Mouse (Mus musculus) layer of hippocampus, adult 8-10 months (tissue): Measurements from ENCODE around the gene Abcb8. TPM values are rescaled to one million over a fixed set of nuclear protein-coding genes. Genes with fewer than 3 reads are reported as not detected.

Source experiments
- DNase-seq, 2 experiments: peaks; one replicate each; pipeline ENCODE4 v3.0.0; 2022; ENCODE audit warnings: low spot score in 2 of 2
- total RNA-seq, 4 experiments: library from RNA; stranded (reverse); gene quantifications; 2 replicates each; pipeline ENCODE4 v1.2.4; 2022

Abcb8 gene
- total RNA-seq, 4 experiments from 2014 or later = 51.9 to 59.2 (median 56.8) TPM

DNA sequence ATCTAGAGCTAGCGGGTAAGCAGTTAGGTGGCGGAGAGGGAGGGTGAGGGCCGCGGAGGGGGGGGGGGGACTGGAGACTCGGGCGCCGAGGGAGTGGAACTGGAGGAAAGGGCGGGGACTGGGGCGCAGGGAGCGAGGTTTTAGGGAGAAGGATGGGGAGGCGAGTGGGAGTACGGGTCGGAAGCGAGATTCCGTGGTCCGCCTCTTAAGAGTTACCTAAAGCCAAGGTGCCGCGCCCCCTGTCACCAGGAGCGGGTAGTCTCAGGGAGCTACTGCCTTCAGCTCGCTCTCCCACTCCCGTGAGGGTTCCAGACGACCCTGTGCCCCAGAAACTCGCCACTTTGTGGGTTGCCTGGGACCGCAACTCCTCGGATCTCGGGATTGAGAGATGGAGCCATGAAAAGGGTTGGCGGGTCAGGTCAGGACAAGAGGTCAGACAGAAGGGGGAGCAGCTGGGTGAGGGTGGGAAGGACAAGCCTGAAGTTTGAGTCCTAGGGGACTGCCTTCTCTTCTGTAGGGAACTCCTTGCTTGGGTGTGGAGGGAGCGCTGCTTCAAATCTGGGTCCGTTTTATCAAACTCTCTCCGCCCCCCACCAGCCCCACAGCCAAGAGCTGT, 32.1 kb downstream of the Abcb8 start:
- DNase-seq = no peak

GRCm38 (mm10) chr5:24426037-24426432, 32.6 kb downstream of the Abcb8 start:
- DNase-seq = no peak

GRCm38 (mm10) chr5:24426556-24427284, 33.3 kb downstream of the Abcb8 start:
- no peak for DNase-seq

DNA sequence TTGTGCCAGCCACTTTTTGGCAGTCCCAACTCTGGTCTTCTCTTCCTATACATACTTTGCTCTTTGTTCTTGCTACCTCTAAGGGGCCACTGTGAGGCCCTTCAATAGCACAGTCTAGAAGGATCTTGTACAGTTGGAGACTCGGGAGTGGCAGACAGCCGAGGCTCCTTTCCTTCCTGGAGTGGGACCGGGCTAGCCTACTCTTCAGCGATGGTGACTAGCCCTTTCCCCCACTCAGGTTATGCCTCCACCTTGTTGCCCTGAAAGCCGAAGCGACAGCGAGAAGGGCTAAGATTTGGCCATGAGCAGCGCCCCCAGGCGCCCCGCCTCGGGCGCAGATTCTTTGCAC, 33.8 kb downstream of the Abcb8 start:
- no peak for DNase-seq

DNA sequence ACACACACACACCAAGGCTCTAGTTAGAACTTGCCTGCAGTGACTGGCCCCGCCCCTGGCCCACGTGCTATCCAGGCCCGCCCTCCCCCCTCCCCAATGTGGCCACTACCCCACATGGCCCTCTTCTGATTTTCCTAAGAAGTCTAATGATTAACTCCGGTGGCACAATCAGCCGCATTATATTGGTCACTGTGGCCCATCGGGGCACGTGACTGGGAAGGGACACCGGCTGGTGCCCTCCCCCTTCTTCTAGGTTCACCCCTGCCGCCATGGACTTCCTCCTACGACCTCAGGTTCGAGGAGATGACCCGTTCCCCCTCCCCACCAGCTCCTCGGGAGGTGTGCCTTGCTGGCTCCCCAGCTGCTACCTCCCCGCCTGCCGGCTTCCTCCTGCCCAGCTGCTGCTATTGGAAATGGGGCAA, 34.5 kb downstream of the Abcb8 start:
- DNase-seq = no peak

GRCm38 (mm10) chr5:24428596-24428995, 35.1 kb downstream of the Abcb8 start:
- DNase-seq = no peak

DNA sequence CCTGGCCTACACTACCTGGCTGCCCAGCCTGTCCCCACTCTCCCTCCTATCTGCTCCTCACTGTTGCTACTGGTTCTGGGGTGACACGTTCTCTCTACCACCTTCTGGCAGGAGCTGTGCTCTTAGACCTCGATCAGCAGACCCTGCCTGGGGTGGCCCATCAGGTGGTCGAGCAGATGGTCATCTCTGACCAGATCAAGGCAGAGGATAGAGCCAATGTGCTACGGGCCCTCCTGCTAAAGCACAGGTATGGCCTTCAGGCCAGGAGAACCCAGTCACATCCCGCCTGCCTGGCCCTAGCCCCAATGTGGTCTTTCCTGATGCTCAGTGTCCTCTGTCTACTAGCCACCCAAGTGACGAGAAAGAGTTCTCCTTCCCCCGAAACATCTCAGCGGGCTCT, 40.5 kb downstream of the Abcb8 start:
- no peak for DNase-seq

- no peak for DNase-seq
Observed at GRCm38 (mm10) chr5:24441187-24441586, 47.7 kb downstream of the Abcb8 start.

DNA sequence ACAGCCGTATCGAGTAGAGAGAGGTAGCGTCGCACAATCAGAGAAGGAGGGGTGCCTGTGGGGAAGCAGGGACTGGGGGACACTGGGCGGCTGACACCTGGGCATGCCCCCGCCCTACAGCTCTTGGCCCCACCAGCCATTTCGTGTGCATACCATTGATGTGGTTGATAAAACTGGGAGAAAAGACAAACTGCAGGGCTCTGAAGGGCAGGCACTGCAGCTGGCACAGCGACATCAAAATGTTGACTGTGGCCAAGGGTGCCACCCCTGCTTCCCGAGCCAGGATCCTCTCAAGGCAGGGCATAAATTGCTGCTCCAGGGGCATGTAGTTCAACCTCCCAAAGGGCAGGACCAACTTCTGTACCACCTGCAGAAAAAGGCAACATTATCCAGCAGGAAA, 48.6 kb downstream of the Abcb8 start:
- DNase-seq = no peak

DNA sequence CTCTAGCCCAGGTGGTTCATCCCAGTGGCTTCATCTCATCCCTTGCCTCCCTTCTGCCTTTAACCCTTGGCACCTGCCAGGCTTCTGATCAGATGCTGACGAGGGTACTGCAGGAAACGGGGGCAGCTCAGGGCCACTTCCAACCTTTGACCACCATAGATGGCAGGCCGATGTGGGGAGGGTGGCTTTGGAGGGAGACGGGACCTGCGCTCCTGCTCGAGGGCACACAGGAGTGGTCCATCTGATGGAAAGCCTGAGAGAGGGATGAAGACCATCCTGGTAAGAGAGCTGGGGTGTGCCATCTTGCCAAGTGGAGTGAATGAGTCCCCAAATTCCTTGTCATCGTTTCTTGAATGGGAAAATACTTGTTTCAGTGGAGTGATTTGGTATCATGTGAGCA, 49.7 kb downstream of the Abcb8 start:
- DNase-seq = no peak

GRCm38 (mm10) chr5:24443927-24444326, 50.5 kb downstream of the Abcb8 start:
- DNase-seq = no peak

DNA sequence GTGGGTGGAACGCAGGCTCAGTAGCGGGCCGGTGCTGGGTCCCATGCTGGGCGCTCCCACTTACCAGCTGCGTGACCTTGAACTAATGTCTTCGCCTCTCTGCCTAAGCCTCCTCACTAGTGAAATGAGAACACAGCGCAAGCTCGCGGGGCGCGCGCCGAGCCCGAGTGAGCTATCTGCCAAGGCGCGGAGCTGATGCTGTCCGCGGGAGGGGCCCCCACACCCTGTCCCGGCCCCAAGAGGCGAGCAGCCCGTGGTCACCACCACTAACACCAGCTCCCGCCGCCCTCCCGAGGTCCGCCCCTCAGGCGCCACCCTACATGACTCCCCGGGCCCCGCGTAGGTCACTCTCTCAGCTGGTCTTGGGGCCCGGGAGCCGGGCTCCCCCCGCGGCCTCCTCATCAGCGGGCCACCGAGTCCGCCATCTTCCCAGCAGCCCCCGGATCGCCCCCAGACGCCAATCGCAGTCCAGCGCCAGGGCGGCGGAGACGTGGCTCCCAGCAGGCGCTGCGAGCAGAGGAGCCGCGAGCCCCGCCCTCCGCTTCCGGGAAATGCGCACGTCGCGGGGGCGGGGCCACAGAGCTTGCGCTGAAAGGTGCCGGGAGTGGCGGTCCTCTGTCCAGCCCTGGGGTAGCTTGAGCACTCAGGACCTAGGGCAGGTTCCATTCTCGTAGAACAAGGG, 51.4 kb downstream of the Abcb8 start, which contains the start of gene Fastk:
TSS of gene Fastk (minus strand) at position 542 of the 682 bp plus-strand sequence.
- DNase-seq = peak; percentile 87 to 94

DNA sequence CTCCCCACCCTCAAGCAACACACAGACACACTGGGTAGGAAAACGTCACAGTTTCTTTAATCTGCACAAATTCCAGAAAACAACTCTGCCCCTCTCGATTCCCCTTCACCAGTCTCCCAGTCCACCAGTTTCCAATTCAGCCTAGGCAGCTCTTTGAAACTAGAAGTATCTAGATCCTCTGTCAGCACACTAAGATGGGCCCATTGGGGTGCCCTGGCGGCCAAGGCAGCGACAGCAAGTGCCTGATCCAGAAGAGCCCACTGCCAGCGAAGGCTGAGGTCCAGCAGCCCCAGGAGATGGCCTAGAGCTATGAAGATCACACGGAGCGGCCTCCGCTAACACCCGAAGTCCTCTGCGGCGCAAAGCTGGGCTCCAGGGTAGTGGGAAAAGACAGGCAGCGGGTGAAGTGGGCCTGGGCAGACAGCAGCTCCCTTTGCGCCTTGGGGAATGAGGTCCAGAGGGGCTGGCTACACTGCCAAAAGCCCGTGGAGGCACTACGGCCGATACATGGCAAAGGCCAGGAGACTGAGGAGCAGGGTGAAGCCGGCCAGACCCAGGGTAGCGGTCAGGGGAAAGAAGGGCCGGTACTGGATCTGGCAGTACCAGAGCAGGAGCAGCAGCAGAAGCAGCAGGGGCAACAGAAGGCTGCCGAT, 52.1 kb downstream of the Abcb8 start:
- DNase-seq = no peak

- no peak for DNase-seq
Observed at GRCm38 (mm10) chr5:24446630-24447029, 53.2 kb downstream of the Abcb8 start.

GRCm38 (mm10) chr5:24447624-24448298, 54.3 kb downstream of the Abcb8 start, which contains the start of gene Tmub1:
Gene Tmub1 (minus strand): TSS chr5:24447854.
- peak; percentile 83 to 86 for DNase-seq

- DNase-seq = peak; percentile 70 to 79
Observed at GRCm38 (mm10) chr5:24451264-24452029, 58.0 kb downstream of the Abcb8 start.

GRCm38 (mm10) chr5:24452030-24452690, 58.7 kb downstream of the Abcb8 start, which contains the start of gene Agap3:
Gene Agap3 (plus strand): TSS chr5:24452177.
- no peak for DNase-seq

GRCm38 (mm10) chr5:24452691-24453233, 59.3 kb downstream of the Abcb8 start:
- DNase-seq = no peak

GRCm38 (mm10) chr5:24453283-24453984, 60.0 kb downstream of the Abcb8 start:
- no peak for DNase-seq
